Comparison of ENCODE assay signal across 12 mouse cellular contexts in the genomic region with DNA sequence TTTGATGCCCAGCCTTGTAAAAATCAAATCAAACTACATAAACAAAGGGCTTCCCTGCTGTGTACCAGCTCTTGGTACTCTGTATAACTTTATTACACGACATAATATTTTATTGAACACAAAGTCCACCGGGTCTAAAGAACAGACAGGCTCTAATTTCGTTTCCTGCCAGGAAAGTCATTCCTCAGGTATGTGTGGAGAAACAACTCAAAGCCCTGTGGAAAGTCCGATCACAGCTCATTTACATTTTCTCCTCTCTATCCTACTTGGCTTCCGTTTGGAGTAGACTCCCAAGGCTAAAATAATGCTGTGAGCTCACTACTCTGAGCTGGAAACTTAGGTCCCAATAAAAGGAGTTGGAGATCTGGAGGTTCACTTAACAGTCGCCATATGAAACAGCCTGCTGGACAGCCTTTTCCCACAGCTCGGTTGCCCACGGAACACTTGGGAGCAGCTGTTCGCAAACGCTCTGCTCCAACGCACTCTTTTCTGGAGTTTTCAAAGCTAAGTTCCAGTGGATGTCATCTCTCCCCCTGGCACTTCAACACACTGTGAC.
DNase-seq lines count a peak whose midpoint lies in the region; ATAC-seq and TF ChIP-seq lines count a peak whose summit lies in the region.
"Had no signal": no experiment of that assay in that cellular context is flagged by ENCODE, and none has a peak within 500 bp of the region (broad histone marks: within the 10 kb centered on the region; RNA-seq: fewer than 3 reads in every experiment).

No protein-coding gene starts in this region.

- intact Hi-C loops in heart, postnatal 25 days (cut with DNase I) = no loop called here

- TF ChIP-seq CTCF in lung, postnatal 0 days (IDR thresholded peaks at IDR 0.05) = no peak

- peaks cover 22% of the 10 kb centered on the region for H3K4me1 ChIP-seq in heart, embryonic 13.5 days
- H3K4me1 ChIP-seq in lung, postnatal 0 days (ENCODE audit: insufficient read depth, low read depth, low read length) = no peaks in the 10 kb centered on the region
- H3K4me1 ChIP-seq in limb, embryonic 10.5 days = peaks cover 25% of the 10 kb centered on the region
- peaks cover 13% of the 10 kb centered on the region for H3K4me1 ChIP-seq in hindbrain, embryonic 12.5 days
- no peaks in the 10 kb centered on the region; the same call in 1 of the 2 replicates for H3K4me1 ChIP-seq in hindbrain, embryonic 14.5 days (replicated peaks; ENCODE audit: control insufficient read depth, insufficient read depth, low read length)

- no peaks in the 10 kb centered on the region for H3K27me3 ChIP-seq in heart, embryonic 13.5 days (replicated peaks)
- H3K27me3 ChIP-seq in lung, postnatal 0 days (replicated peaks; ENCODE audit: insufficient read depth, low read length) = no peaks in the 10 kb centered on the region
- no peaks in the 10 kb centered on the region for H3K27me3 ChIP-seq in limb, embryonic 10.5 days (ENCODE audit: low read depth, poor library complexity, severe bottlenecking)
- H3K27me3 ChIP-seq in hindbrain, embryonic 12.5 days = peaks cover 16% of the 10 kb centered on the region
- H3K27me3 ChIP-seq in hindbrain, embryonic 14.5 days (ENCODE audit: control insufficient read depth, insufficient read depth, low read length) = peaks cover 10% of the 10 kb centered on the region; the same call in 1 of the 2 replicates
- H3K27me3 ChIP-seq: forebrain, embryonic 12.5 days; megakaryocyte, embryonic 14.5 days had no signal

- no peak overlapping the region for H3K4me2 ChIP-seq in heart, embryonic 13.5 days
- no peak overlapping the region for H3K4me2 ChIP-seq in lung, postnatal 0 days (replicated peaks; ENCODE audit: low read depth, low read length)
- H3K4me2 ChIP-seq in hindbrain, embryonic 12.5 days (replicated peaks) = no peak overlapping the region
- H3K4me2 ChIP-seq in hindbrain, embryonic 14.5 days (replicated peaks) = no peak overlapping the region
- H3K4me2 ChIP-seq: forebrain, embryonic 12.5 days had no signal

- no peak for DNase-seq in heart, postnatal 25 days (ENCODE audit: low spot score)
- DNase-seq in lung, postnatal 0 days (ENCODE audit: low spot score) = peak; percentile 73
- no peak for DNase-seq in lung, postnatal 10 days
- no peak for DNase-seq in limb, embryonic 10.5 days (ENCODE audit: low spot score)
- no peak for DNase-seq in adrenal gland, adult (ENCODE audit: inconsistent age in 2 of 2, low spot score in 1 of 2)
- DNase-seq in hindbrain, embryonic 14.5 days (ENCODE audit: low spot score) = no peak
- DNase-seq: cerebellum, adult 2 months had no signal

- peak; percentile 42; the same call in 1 of the 2 replicates for TF ChIP-seq EP300 in lung, postnatal 0 days (IDR thresholded peaks at IDR 0.05)

- H3K36me3 ChIP-seq in heart, embryonic 13.5 days = peaks cover 17% of the 10 kb centered on the region
- H3K36me3 ChIP-seq in lung, postnatal 0 days (ENCODE audit: insufficient read depth, low read length) = no peaks in the 10 kb centered on the region
- peaks cover 8% of the 10 kb centered on the region; the same call in 1 of the 2 replicates for H3K36me3 ChIP-seq in limb, embryonic 10.5 days
- H3K36me3 ChIP-seq in hindbrain, embryonic 12.5 days = peaks cover 4% of the 10 kb centered on the region; the same call in 1 of the 2 replicates
- H3K36me3 ChIP-seq in hindbrain, embryonic 14.5 days (replicated peaks; ENCODE audit: control insufficient read depth, insufficient read depth) = peaks cover 22% of the 10 kb centered on the region; the same call in 1 of the 2 replicates
- H3K36me3 ChIP-seq: forebrain, embryonic 12.5 days had no signal

- no peak overlapping the region for H3K9ac ChIP-seq in heart, embryonic 13.5 days
- H3K9ac ChIP-seq in lung, postnatal 0 days (replicated peaks; ENCODE audit: low read depth) = no peak overlapping the region
- no peak overlapping the region for H3K9ac ChIP-seq in hindbrain, embryonic 12.5 days
- H3K9ac ChIP-seq in hindbrain, embryonic 14.5 days = no peak overlapping the region
- H3K9ac ChIP-seq: forebrain, embryonic 12.5 days had no signal

- ATAC-seq in heart, embryonic 13.5 days (ENCODE audit: extremely low read depth, insufficient number of reproducible peaks, low FRiP score, low TSS enrichment) = no peak
- peak; percentile 47 for ATAC-seq in lung, postnatal 0 days
- no peak for ATAC-seq in hindbrain, embryonic 12.5 days (ENCODE audit: low FRiP score)
- ATAC-seq in hindbrain, embryonic 14.5 days (ENCODE audit: low FRiP score) = no peak
- ATAC-seq: activated CD4-positive, CD25-positive, alpha-beta regulatory T cell, adult 4 months had no signal

- H3K9me3 ChIP-seq in heart, embryonic 13.5 days = no peaks in the 10 kb centered on the region
- H3K9me3 ChIP-seq in lung, postnatal 0 days (ENCODE audit: low read length) = no peaks in the 10 kb centered on the region
- no peaks in the 10 kb centered on the region; the same call in 1 of the 2 replicates for H3K9me3 ChIP-seq in limb, embryonic 10.5 days (replicated peaks)
- H3K9me3 ChIP-seq in hindbrain, embryonic 12.5 days (replicated peaks) = 0 out of 2 replicates have a peak, but pooled peaks cover 5% of the 10 kb centered on the region
- peaks cover 3% of the 10 kb centered on the region; the same call in 1 of the 2 replicates for H3K9me3 ChIP-seq in hindbrain, embryonic 14.5 days (ENCODE audit: control insufficient read depth, low read length)
- H3K9me3 ChIP-seq: forebrain, embryonic 12.5 days had no signal

- WGBS in heart, embryonic 13.5 days = 64% methylated on average over 11 of the region's 11 CpGs
- 39% methylated on average over 11 of the region's 11 CpGs for WGBS in lung, postnatal 0 days
- 81% methylated on average over 11 of the region's 11 CpGs for WGBS in limb, embryonic 10.5 days
- 63% methylated on average over 11 of the region's 11 CpGs for WGBS in hindbrain, embryonic 12.5 days
- WGBS in hindbrain, embryonic 14.5 days = 68% methylated on average over 11 of the region's 11 CpGs

- H3K4me3 ChIP-seq in heart, embryonic 13.5 days = no peak overlapping the region
- no peak overlapping the region for H3K4me3 ChIP-seq in lung, postnatal 0 days (ENCODE audit: low read depth, low read length)
- no peak overlapping the region for H3K4me3 ChIP-seq in limb, embryonic 10.5 days
- no peak overlapping the region for H3K4me3 ChIP-seq in hindbrain, embryonic 12.5 days
- no peak overlapping the region for H3K4me3 ChIP-seq in hindbrain, embryonic 14.5 days (replicated peaks; ENCODE audit: low read length)
- H3K4me3 ChIP-seq: forebrain, embryonic 12.5 days; megakaryocyte, embryonic 14.5 days had no signal

- 0 out of 2 replicates have a peak overlapping the region, but pooled peaks have one; percentile 6 for H3K27ac ChIP-seq in heart, embryonic 13.5 days (replicated peaks)
- peak overlapping the region; percentile 28; the same call in 1 of the 2 replicates for H3K27ac ChIP-seq in lung, postnatal 0 days (ENCODE audit: low read length)
- peak overlapping the region; percentile 27; the same call in 1 of the 2 replicates for H3K27ac ChIP-seq in limb, embryonic 10.5 days
- H3K27ac ChIP-seq in hindbrain, embryonic 12.5 days = no peak overlapping the region
- H3K27ac ChIP-seq in hindbrain, embryonic 14.5 days = no peak overlapping the region
- H3K27ac ChIP-seq: forebrain, embryonic 12.5 days had no signal

Comparison
In these comparisons a context has a peak if more than half of its experiments do, and no peak if none do; other contexts are left out.
1. H3K27ac ChIP-seq: peak in heart, embryonic 13.5 days (single experiment), lung, postnatal 0 days (single experiment) and limb, embryonic 10.5 days (single experiment); none in hindbrain, embryonic 12.5 days (single experiment) and hindbrain, embryonic 14.5 days (single experiment).